Mouse (Mus musculus) naive thymus-derived CD4-positive, alpha-beta T cell, adult 2 months (primary cell): ENCODE data around the gene Crkl.

Source experiments
- DNase-seq: peaks from one replicate; pipeline ENCODE4 v3.0.0-alpha.2; 2011; ENCODE audit warnings: low read depth

Crkl gene

GRCm38 (mm10) chr16:17486505-17486904 is 34.7 kb downstream of the Crkl start:
- no peak for DNase-seq

- peak; percentile 30 for DNase-seq
Measured at GRCm38 (mm10) chr16:17488478-17489468, 37.0 kb downstream of the Crkl start.

GRCm38 (mm10) chr16:17489469-17490111 is 37.8 kb downstream of the Crkl start, which contains the start of gene Aifm3:
Gene Aifm3 (plus strand): TSS chr16:17489611.
- no peak for DNase-seq

DNA sequence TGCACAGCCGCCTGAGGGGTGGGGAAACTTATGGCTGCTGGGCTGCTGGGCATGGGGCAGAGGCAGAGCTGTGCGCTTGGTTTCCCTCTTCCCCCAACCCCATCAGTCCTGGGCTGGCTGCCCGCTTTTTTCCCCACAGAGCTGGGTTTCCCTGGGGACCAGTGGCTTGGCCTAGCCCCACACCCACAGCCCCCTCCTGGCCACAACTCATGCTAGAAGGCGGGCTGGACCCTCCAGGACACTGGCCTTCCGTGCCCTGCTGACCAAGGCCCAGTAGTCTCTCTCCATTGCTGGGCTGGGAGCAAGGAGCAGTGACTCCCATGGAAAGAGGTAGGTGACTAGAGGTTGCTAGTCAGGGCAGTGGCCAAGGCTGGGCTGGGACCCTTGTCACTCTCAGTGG is 39.4 kb downstream of the Crkl start:
- DNase-seq: no peak

- no peak for DNase-seq
Measured at GRCm38 (mm10) chr16:17491896-17492561, 40.2 kb downstream of the Crkl start.

DNA sequence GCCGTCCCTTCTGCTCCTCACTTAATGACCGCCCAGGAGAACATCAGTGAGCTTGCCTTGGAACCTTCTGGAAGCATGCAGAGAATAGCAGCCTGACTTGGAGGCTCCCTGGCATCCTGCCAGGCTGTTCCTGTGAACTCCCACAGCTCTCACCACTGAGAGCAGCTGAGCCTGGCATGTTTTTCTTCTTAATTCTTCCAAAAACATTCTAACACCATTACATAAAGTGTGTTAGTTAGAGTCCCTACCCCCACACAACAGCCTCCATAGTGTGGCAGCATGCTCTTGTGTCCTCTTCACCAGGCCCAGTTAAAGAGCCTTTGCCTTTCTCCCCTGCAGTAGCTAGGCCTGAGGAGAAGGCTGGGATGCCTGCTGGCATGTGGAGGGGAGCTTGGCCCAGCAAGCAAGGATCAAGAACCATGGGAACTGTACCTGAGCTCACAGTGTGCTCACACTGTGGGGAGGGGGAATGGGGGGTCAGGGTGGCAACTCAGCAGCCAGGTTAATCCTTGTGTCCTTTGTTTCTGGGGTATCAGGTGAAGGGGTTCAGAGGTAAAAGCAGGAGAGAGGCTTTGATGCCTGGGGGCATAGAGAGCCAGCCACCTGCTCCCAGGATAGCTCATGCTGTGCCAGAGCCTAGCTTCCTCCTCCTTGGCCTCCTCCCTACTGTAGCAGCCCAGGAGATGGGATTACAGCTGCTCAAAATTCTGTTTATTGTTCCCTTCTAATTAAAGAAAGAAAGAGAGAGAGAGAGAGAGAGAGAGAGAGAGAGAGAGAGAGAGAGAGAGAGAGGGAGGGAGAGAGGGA is 44.9 kb downstream of the Crkl start:
- DNase-seq: no peak

- DNase-seq: no peak
Measured at GRCm38 (mm10) chr16:17499249-17499883, 47.6 kb downstream of the Crkl start.

DNA sequence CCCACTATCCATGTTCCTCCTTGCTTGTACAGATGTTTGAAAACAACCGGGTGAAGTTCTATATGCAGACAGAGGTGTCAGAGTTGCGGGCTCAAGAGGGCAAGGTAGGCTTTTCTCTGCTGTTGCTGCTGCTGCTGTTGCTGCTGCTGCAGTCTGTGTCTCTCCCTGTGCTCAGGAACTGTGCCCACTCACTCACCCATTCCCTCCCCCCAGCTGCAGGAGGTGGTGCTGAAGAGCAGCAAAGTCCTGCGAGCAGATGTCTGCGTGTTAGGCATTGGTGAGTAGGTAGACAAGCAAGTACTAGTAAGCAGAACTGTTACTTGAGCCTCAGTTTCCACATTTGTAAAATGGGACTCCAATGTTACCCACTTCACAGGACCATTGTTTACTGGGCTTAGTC is 50.9 kb downstream of the Crkl start:
- no peak for DNase-seq

DNA sequence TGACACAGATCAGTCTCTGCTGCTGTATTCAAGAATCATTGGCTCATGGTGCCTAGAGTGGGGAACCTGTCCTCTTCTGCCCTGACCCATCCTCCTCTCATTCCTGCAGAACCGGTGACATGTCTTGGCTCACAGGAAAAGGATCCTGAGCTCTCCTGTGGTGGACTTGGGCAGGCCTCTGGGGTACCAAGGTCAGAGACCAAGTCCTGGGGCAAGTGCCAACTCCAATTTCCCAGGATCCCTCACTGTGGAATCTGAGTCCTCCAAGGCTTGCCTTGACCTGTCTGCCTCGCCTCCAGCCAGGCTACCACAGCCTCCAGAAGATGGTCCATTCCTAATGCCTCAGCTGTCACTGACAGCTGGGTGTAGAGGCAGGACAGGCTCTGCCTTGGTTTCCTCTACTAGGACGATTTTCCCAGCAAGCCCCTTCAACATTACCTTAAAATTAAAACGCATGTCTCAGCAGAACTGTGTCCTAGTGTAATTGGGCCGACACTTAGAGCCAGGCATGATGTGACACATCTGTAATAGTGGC is 55.3 kb downstream of the Crkl start:
- no peak for DNase-seq

GRCm38 (mm10) chr16:17508031-17508430 is 56.2 kb downstream of the Crkl start:
- peak; percentile 33 for DNase-seq

GRCm38 (mm10) chr16:17508546-17509239 is 56.9 kb downstream of the Crkl start, which contains the start of gene Lztr1:
Gene Lztr1 (plus strand): TSS chr16:17508688.
- DNase-seq: peak; percentile 88

GRCm38 (mm10) chr16:17509240-17509597 is 57.4 kb downstream of the Crkl start:
- no peak for DNase-seq

DNA sequence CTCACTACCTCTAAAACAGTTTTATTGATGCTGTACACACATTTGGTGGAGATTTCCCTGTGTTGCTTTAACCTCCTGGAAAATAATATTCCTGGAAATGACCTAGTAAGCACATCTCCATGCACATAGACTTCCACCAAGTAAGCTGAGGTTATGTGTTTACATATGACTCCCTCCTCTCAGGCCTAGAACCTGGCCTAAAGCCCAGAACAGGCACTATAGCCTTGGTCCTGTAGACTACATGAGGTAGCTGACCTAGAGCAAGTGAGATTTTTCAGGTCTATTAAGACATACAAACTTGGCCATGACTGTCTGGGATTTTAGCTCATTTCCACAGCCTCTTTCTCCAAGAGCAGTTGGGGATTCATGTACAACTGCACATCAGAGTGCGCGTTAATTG is 58.4 kb downstream of the Crkl start:
- DNase-seq: no peak

- DNase-seq: no peak
Measured at GRCm38 (mm10) chr16:17510686-17511085, 58.9 kb downstream of the Crkl start.

DNA sequence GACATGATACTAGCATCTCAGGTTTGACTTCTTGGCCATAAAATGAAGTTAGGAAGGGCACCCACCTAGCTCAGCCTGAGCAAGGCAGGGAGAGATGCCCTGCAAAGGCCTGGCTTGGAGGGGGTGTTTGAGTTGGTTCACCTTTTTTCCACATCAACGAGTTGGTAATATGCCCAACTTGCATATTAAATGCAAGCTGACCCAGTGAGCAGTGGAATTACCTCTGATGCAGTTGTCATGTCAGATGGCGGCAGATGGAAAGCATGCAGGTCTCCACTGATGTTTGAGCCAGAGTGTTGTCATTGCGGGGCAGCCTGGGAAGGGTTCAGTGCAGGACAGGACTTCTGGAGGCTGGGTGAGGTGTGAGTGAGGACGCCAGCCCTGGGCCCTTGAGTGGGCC is 59.6 kb downstream of the Crkl start:
- DNase-seq: no peak

- no peak for DNase-seq
Measured at GRCm38 (mm10) chr16:17518910-17519309, 67.1 kb downstream of the Crkl start.

GRCm38 (mm10) chr16:17524156-17524555 is 72.4 kb downstream of the Crkl start:
- no peak for DNase-seq

DNA sequence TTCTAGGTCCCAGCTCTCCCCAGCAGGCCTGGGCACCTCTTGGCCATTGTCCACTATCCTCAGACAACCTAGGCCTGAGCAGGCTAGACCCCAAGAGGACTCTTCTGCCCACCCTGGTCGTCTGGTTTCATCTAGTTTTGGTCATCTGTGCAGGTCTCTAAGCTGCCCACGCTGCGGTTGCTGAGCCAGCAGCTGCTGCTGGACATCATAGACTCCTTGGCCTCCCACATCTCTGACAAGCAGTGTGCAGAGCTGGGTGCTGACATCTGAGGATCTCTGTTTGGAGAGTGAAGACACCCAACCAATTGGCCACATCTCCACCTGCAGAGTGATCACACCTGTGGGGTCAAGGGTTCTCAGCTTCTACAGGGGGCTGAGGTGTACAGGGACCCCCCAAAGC is 73.7 kb downstream of the Crkl start:
- no peak for DNase-seq

- no peak for DNase-seq
Measured at GRCm38 (mm10) chr16:17526223-17526622, 74.4 kb downstream of the Crkl start.

GRCm38 (mm10) chr16:17527606-17528005 is 75.8 kb downstream of the Crkl start:
- DNase-seq: no peak
